Mouse (Mus musculus) embryonic fibroblast, embryonic 13.5 days (primary cell): ENCODE results near the gene Nudt3. TPM values are rescaled to one million over a fixed set of nuclear protein-coding genes. Genes with fewer than 3 reads are reported as not detected.

Experiments used
- H3K27ac ChIP-seq: 2 replicates; pipeline ENCODE4 v1.5.1; 2012; ENCODE audit warnings: low read length, control low read depth, inconsistent platforms; ENCODE audit not compliant: insufficient read depth
- H3K4me1 ChIP-seq: 2 replicates; pipeline ENCODE4 v1.6.1; 2011; ENCODE audit warnings: low read length; ENCODE audit not compliant: control insufficient read depth, insufficient read depth
- H3K4me3 ChIP-seq: 2 replicates; pipeline ENCODE4 v1.5.1; 2011; ENCODE audit warnings: mild to moderate bottlenecking, control low read depth, low read length; ENCODE audit not compliant: insufficient read depth
- CTCF ChIP-seq: IDR thresholded peaks from 2 replicates; pipeline ENCODE4 v1.5.1; 2011; ENCODE audit warnings: mild to moderate bottlenecking, control low read depth, low read length, moderate library complexity, borderline replicate concordance; ENCODE audit not compliant: insufficient read depth
- POLR2A ChIP-seq: IDR thresholded peaks from 2 replicates; pipeline ENCODE4 v1.6.1; 2011; ENCODE audit warnings: low read depth, mild to moderate bottlenecking, control low read depth, low read length, moderate library complexity
- polyA plus RNA-seq: library from polyadenylated mRNA; stranded (reverse); fragments of >200 nt; gene quantifications from 2 replicates; pipeline ENCODE4 v1.2.4, GENCODE M21; 2011; ENCODE audit warnings: low read depth; ENCODE audit not compliant: missing spikeins, insufficient read length

Nudt3 gene
- polyA plus RNA-seq, 1 experiment = 131 TPM

- Histone ChIP-seq H3K27ac (no peak overlapping the region), H3K4me1 (no peaks in the 10 kb centered on the region)
- TF ChIP-seq CTCF = no peak
- TF ChIP-seq POLR2A = no peak
These were observed 19.6 kb downstream of the Nudt3 start for GRCm38 (mm10) chr17:27603522-27604234.

DNA sequence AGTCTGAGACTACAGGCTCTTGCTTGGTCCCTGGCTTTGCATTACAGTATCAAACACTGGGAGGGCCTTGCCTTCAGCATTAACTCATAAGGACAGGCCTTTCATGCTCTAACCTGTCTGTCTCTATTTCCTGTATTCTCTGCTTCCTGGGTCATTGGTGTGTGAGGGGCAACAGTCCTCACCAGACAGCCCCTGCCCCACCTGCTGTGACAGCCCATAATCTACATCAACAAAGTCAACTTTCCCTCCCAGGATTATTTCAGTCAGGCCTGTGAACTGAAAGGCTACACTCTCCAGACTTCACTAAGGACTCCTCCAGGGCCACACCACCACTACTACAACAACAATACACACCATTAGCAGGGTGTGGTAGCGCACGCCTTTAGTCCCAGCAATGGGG, 20.3 kb downstream of the Nudt3 start:
- Histone ChIP-seq H3K27ac (no peak overlapping the region), H3K4me1 (no peaks in the 10 kb centered on the region), H3K4me3 (no peak overlapping the region)
- no peak for TF ChIP-seq POLR2A
- TF ChIP-seq CTCF = no peak

More at GRCm38 (mm10) chr17:27603522-27604234, 19.6 kb downstream of the Nudt3 start:
- H3K4me3 ChIP-seq = no peak overlapping the region

DNA sequence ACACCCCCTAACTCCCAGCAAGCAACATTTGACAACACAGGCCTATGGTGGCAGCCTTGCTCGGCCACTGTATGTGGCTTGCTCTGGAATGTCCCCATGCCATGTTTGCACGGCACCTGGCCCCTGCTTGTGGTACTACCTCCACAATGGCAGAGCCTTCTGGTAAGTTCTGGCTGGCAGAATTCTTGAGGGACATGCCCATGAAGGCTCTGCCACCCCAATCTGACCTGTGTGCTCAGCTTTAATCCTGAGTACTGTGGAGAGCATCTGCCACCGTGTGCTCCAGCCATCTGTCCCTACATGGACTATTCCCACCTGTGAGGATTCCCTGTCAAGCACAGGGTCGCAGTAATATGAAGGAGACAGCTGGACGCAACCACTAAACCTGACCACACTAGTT, 22.4 kb downstream of the Nudt3 start:
- no peaks in the 10 kb centered on the region for H3K4me1 ChIP-seq
- no peak overlapping the region for H3K27ac ChIP-seq
- H3K4me3 ChIP-seq = no peak overlapping the region
- TF ChIP-seq CTCF (no peak), POLR2A (no peak)

- Histone ChIP-seq H3K27ac (no peak overlapping the region), H3K4me3 (no peak overlapping the region), H3K4me1 (no peaks in the 10 kb centered on the region)
- TF ChIP-seq POLR2A (no peak), CTCF (no peak)
These were observed 23.0 kb downstream of the Nudt3 start for GRCm38 (mm10) chr17:27600286-27600685.

- TF ChIP-seq CTCF = no peak
- TF ChIP-seq POLR2A = no peak
- Histone ChIP-seq H3K4me1 (no peaks in the 10 kb centered on the region), H3K4me3 (no peak overlapping the region), H3K27ac (no peak overlapping the region)
These were observed 26.7 kb downstream of the Nudt3 start for GRCm38 (mm10) chr17:27596376-27597190.

- no peak for TF ChIP-seq CTCF
- no peak for TF ChIP-seq POLR2A
These were observed 27.5 kb downstream of the Nudt3 start for GRCm38 (mm10) chr17:27595659-27596375.

GRCm38 (mm10) chr17:27592565-27592910, 30.8 kb downstream of the Nudt3 start:
- H3K4me1 ChIP-seq = no peaks in the 10 kb centered on the region
- TF ChIP-seq CTCF = no peak
- TF ChIP-seq POLR2A = no peak
- no peak overlapping the region for H3K27ac ChIP-seq
- no peak overlapping the region for H3K4me3 ChIP-seq

More at GRCm38 (mm10) chr17:27595659-27596375, 27.5 kb downstream of the Nudt3 start:
- no peaks in the 10 kb centered on the region for H3K4me1 ChIP-seq
- H3K4me3 ChIP-seq = no peak overlapping the region
- H3K27ac ChIP-seq = no peak overlapping the region

DNA sequence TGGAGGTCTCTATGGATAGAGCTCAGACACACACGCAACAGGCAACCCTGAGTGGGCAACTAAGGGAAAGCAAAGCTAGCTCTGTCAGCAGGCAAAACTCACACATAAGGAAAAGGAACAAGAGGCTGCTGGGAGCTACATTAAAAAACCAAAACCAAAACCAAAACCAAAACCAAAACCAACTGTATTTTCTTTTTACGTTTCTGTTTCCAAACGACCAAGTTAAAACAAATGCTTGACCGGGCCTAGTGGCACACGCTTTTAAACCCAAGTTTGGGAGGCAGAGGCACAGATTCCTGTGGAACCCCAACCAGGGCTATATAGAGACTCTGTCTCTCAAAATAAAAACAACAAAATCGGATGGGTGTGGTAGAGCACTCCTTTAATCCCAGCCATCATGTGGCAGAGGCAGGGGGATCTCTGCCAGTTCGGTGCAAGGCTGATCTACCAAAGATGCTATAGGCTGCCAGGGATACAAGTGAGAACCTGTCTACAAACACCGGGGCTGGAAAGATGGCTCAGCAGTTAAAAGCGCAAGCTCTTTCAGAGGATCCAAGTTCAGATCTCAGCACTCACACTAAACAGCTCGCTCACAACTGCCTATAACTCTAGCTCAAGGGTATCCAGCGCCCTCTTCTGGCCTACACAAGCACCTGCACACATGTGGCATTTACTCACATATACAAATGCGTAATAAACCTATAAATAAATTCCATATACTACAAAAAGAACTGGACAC, 31.3 kb downstream of the Nudt3 start:
- TF ChIP-seq CTCF (no peak), POLR2A (no peak)
- Histone ChIP-seq H3K4me3 (no peak overlapping the region), H3K4me1 (no peaks in the 10 kb centered on the region), H3K27ac (no peak overlapping the region)

DNA sequence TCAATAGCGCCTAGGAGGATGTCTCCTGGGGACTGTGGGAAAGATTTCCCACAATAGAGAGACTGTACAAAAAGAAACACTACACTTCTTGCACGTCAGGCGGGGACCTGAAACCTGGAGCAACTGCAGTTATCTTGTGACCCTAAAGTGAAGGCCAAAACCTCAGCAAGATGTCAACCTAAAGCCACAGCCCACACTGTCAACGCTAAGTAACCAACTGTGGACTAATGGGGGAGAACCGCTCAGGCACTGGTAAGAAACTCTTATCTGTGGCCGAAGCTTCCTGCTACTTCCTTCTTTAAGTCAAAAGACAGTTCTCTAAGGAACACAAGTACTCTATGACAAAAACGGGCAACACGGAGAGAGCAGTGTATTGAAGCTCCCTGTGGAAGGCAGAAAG, 35.1 kb downstream of the Nudt3 start:
- H3K27ac ChIP-seq = no peak overlapping the region
- TF ChIP-seq POLR2A (no peak), CTCF (no peak)
- no peak overlapping the region for H3K4me3 ChIP-seq
- no peaks in the 10 kb centered on the region for H3K4me1 ChIP-seq
